Mouse (Mus musculus) macrophage (primary cell): ENCODE data around the gene Kifap3. TPM values are rescaled to one million over a fixed set of nuclear protein-coding genes. Genes with fewer than 3 reads are reported as not detected.

Source experiments
- H3K27ac ChIP-seq: fragments of 350-480 bp; formaldehyde crosslinking; 2 replicates; pipeline ENCODE4 v1.9.0; 2021
- H3K36me3 ChIP-seq: fragments of 350-480 bp; formaldehyde crosslinking; 2 replicates; pipeline ENCODE4 v1.9.0; 2021; ENCODE audit errors: inconsistent target
- H3K4me3 ChIP-seq: fragments of 350-480 bp; formaldehyde crosslinking; 2 replicates; pipeline ENCODE4 v1.9.0; 2021; ENCODE audit errors: inconsistent target
- H3K79me2 ChIP-seq: fragments of 350-480 bp; formaldehyde crosslinking; 2 replicates; pipeline ENCODE4 v1.9.0; 2021; ENCODE audit errors: inconsistent target
- WGBS: methylation state at CpG from one replicate; pipeline ENCODE4 v1.1.7; 2026; ENCODE audit warnings: inconsistent platforms; ENCODE audit not compliant: missing documents; 5-methylcytosine and 5-hydroxymethylcytosine counted together
- polyA plus RNA-seq: library from polyadenylated mRNA; stranded (reverse); fragments of 250-400 nt; gene quantifications from 3 replicates; pipeline ENCODE4 v1.2.4, GENCODE M21; 2018; ENCODE audit warnings: inconsistent platforms

Gene Kifap3
- polyA plus RNA-seq, 1 experiment from 2014 or later, result 16.0 TPM

DNA sequence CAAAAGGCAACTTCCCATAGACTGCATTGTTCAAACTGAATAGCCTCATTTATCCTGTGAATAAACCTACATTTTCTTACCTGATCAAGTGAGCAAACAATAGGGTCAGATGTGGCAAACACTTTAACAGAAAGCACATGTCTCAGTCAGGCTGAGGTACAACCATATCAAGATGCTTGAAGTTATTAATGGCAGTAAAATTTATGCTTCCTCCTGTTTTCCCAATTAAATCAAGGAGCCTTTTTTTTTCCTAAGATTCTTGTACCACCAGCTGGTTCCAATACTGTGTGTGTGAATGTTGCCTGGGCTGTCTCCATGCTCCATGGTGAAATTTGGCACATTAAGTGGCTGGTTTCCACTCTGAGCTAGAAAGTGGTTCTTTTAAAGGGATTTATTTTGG is 64.5 kb downstream of the Kifap3 start:
- no peak overlapping the region for H3K4me3 ChIP-seq
- no peaks in the 10 kb centered on the region for H3K36me3 ChIP-seq
- no peaks in the 10 kb centered on the region for H3K79me2 ChIP-seq
- H3K27ac ChIP-seq, result no peak overlapping the region

- no peaks in the 10 kb centered on the region for H3K79me2 ChIP-seq
- 83% methylated on average over 5 of the region's 5 CpGs for WGBS
- H3K36me3 ChIP-seq, result 0 out of 2 replicates have a peak, but pooled peaks cover 3% of the 10 kb centered on the region
- H3K4me3 ChIP-seq, result no peak overlapping the region
- H3K27ac ChIP-seq, result no peak overlapping the region
Measured at GRCm38 (mm10) chr1:163852884-163853560, 73.6 kb downstream of the Kifap3 start.

- WGBS, result 86% methylated on average over 2 of the region's 2 CpGs
- Histone ChIP-seq H3K36me3 (0 out of 2 replicates have a peak, but pooled peaks cover 5% of the 10 kb centered on the region), H3K4me3 (no peak overlapping the region), H3K79me2 (no peaks in the 10 kb centered on the region), H3K27ac (no peak overlapping the region)
Measured at GRCm38 (mm10) chr1:163858420-163858819, 79.0 kb downstream of the Kifap3 start.

- no peaks in the 10 kb centered on the region for H3K79me2 ChIP-seq
- no peak overlapping the region for H3K27ac ChIP-seq
- 0 out of 2 replicates have a peak, but pooled peaks cover 5% of the 10 kb centered on the region for H3K36me3 ChIP-seq
- no peak overlapping the region for H3K4me3 ChIP-seq
Measured at GRCm38 (mm10) chr1:163861538-163861937, 82.2 kb downstream of the Kifap3 start.

GRCm38 (mm10) chr1:163873158-163873557 is 93.8 kb downstream of the Kifap3 start:
- no peak overlapping the region for H3K4me3 ChIP-seq
- no peak overlapping the region for H3K27ac ChIP-seq
- no peaks in the 10 kb centered on the region for H3K79me2 ChIP-seq
- no peaks in the 10 kb centered on the region for H3K36me3 ChIP-seq
- 90% methylated on average over 3 of the region's 3 CpGs for WGBS

- no peak overlapping the region for H3K27ac ChIP-seq
- no peaks in the 10 kb centered on the region for H3K79me2 ChIP-seq
- H3K4me3 ChIP-seq, result no peak overlapping the region
Measured at GRCm38 (mm10) chr1:163889629-163890028, 110.2 kb downstream of the Kifap3 start.

DNA sequence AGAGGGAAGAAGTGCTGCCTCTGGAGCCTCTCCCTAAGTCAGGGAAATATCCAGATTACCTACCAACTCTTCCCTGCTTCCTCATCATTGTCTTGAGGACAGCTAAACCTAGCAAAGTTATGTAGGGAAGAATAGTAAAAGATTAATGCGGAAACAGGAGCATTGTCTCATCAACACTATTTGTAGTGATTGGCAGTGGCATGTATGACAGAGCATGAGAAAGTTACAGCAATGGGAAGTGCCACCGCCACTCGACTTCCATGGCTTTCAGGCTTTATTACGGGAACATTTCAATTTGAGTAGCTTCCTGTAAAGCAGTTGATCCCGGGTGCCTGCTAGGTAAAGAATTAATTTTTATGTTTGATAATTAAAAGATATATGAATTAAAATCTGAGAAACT is 113.9 kb downstream of the Kifap3 start:
- no peak overlapping the region for H3K27ac ChIP-seq
- no peak overlapping the region for H3K4me3 ChIP-seq
- 91% methylated on average over 5 of the region's 5 CpGs for WGBS
- no peaks in the 10 kb centered on the region for H3K36me3 ChIP-seq
- no peaks in the 10 kb centered on the region for H3K79me2 ChIP-seq

More at GRCm38 (mm10) chr1:163889629-163890028, 110.2 kb downstream of the Kifap3 start:
- H3K36me3 ChIP-seq, result no peaks in the 10 kb centered on the region

DNA sequence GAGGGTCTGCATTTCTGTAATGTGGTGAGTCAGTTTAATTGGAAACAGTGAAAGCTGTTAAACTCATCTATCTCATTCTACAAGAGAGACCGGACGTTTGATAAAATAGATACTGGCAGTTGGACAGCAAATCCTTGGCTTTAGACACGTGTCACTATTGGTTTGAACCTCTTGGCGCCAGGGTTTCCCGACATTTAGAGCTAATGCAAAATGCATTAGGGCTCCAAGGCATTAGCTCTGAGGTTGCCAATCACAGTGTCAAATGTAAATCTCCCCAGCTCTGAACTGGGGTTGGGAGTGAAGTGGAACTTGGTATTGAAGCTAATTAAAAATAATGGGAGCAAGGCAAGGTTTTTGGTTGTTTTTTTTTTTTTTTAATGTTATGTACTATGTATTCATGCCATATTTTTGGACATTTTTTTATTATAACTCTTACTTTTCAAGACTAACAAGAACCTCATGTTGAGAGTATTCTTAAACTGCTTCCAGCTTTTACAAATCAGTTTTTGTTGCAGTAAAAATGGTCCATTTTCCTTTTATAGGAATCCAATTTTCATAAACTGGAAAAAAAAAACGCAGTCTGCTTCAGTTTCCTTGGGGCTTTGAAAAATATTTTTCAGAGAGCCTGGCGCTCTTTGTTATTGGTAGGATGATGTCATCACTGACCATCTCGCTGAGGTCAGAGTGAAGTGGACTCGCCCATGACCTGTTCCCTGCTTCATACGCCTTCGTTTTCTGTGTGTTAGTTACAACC is 114.6 kb downstream of the Kifap3 start:
- 97% methylated on average over 11 of the region's 11 CpGs for WGBS
- H3K36me3 ChIP-seq, result no peaks in the 10 kb centered on the region
- H3K4me3 ChIP-seq, result no peak overlapping the region
- H3K79me2 ChIP-seq, result no peaks in the 10 kb centered on the region
- no peak overlapping the region for H3K27ac ChIP-seq

DNA sequence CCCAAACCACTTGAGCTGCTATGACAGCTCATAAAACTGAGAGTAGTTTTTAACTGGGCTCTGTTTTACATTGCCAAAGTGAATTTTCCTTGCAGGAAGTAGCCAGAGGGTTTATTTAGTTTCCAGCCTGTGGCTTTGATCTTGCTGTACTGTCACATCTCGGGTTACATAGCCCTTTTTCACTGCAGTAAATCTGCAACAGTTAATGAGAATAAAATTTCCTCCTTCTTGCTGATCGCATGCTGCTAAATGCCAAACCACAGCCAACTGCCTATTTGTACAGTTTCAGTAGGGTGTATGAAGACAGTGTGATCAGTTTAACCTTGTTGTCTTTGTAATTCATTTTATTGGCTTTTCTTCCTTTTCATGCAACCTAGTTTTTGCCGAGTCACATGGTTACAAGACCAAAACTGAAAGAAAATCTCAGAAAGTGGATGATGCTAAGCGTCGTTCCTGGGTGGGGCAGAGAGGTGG is 118.9 kb downstream of the Kifap3 start:
- H3K79me2 ChIP-seq, result no peaks in the 10 kb centered on the region
- 27% methylated on average over 5 of the region's 5 CpGs for WGBS
- no peak overlapping the region for H3K27ac ChIP-seq
- H3K4me3 ChIP-seq, result no peak overlapping the region
- H3K36me3 ChIP-seq, result no peaks in the 10 kb centered on the region

GRCm38 (mm10) chr1:163899575-163899974 is 120.2 kb downstream of the Kifap3 start:
- 54% methylated on average over 2 of the region's 2 CpGs for WGBS
- H3K27ac ChIP-seq, result no peak overlapping the region
- no peaks in the 10 kb centered on the region for H3K36me3 ChIP-seq
- no peak overlapping the region for H3K4me3 ChIP-seq
- no peaks in the 10 kb centered on the region for H3K79me2 ChIP-seq

DNA sequence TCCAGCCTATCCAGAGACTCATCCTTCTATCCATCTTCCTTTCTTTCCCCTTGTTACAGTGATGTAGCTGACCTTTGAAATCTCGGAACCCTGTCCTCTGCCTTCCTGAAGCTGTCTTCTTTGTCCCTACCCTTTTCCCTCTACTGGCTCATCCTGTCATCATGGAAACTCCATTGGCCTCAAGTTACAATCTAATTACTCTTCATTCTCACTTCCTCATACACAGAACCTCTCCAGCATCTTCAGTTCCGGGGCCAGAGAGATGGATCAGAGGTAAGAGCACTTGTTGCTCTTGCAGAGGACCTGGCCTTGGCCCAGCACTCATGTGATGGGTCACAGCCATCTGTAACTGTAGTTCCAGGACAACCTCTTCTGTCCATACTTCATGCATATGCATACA is 120.8 kb downstream of the Kifap3 start:
- WGBS, result 67% methylated on average over 2 of the region's 2 CpGs
- Histone ChIP-seq H3K36me3 (no peaks in the 10 kb centered on the region), H3K27ac (no peak overlapping the region), H3K4me3 (no peak overlapping the region), H3K79me2 (no peaks in the 10 kb centered on the region)

DNA sequence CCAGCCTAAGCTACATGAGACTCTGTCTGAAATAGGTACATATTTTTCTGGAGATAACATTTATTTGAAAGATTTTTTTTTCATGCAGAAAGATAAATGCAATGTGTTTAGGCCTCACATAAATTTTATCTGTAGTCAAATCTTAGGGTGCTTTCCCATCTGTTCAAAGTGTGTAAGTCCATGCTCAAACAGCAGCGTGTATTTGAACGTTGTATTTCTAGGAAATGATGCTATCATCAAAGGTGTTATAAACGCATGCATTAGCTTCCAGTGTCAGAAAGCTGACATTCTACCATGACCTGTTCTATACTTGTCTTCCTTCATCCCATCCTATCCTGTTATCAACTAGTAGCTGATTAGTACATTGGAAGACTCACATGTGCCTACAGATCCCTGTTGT is 124.0 kb downstream of the Kifap3 start:
- no peak overlapping the region for H3K4me3 ChIP-seq
- no peaks in the 10 kb centered on the region for H3K79me2 ChIP-seq
- no peaks in the 10 kb centered on the region for H3K36me3 ChIP-seq
- no peak overlapping the region for H3K27ac ChIP-seq
- WGBS, result 96% methylated on average over 3 of the region's 3 CpGs

DNA sequence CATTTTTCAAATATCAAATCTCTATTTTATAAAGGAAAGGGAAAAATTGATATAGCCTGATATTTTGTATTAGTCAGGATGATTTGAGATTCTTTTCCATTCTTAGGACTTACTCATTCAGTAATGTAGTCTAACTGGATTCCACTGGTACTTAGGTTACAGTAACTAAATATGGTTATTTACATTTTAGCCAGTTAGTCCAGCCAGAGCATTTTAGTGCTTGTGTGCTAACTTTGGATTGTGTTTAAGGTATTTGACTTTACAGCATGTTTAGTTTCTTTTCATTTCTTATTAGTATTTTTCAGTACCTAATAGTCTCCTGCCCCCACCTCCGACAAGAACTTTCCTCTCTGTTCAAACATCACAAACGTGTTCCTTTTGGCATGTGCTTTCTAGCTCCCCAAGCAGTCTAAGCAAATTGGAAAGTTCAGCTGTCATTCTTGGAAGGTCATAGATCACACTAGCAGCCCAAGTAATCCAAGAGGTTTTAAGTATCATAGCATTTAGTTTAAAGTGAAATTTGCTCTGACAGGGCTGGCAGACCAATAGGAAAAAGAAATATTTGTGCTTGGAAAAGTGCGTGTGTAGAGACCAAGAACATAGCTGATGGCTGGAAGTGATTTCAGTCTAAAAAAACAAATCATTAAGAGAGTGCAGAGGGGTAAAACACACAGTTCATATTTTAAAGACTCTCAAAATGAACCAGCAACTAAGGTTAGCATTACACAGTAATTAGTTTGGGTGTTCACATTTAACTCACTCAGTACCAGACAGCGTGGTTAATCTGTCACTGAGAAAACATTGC is 127.8 kb downstream of the Kifap3 start:
- Histone ChIP-seq H3K27ac (no peak overlapping the region), H3K79me2 (no peaks in the 10 kb centered on the region), H3K36me3 (no peaks in the 10 kb centered on the region), H3K4me3 (no peak overlapping the region)
- WGBS, result 91% methylated on average over 4 of the region's 4 CpGs

DNA sequence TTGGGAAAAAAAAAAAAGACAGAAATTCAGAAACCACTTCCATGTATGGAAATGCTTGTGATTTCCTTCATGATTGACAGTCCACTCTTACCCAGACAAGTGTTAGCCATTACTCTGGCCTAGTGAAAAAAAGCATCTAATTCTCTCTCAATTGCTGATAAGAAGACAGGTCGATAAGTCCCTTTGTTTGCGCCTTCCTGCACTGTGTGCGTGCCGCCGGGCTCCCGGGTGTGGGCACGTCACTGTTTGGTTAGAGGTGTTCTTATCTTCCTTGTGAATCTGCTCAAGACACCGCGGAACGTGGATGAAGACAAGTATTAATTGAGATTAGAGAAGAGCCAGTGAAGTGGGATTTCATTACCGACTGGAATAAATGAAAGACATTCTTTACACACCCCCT is 129.0 kb downstream of the Kifap3 start:
- Histone ChIP-seq H3K36me3 (no peaks in the 10 kb centered on the region), H3K27ac (no peak overlapping the region), H3K4me3 (no peak overlapping the region), H3K79me2 (no peaks in the 10 kb centered on the region)
- WGBS, result 83% methylated on average over 11 of the region's 11 CpGs

DNA sequence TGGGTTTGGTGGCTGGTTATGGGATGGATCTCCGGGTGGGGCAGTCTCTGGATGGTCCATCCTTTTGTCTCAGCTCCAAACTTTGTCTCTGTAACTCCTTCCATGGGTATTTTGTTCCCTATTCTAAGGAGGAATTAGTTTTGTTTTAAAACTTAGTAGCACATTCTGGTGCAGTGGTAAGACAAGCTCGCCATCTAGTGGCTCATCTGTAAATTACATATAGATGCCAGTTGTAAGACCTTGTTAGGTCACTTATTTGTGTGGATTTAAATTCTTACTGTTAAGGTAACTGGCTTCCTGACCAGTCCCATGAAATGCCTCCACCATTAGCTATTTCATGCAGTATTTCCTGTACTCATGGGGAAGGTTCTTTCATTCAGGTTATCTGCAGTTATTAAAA is 131.0 kb downstream of the Kifap3 start:
- Histone ChIP-seq H3K36me3 (no peaks in the 10 kb centered on the region), H3K4me3 (no peak overlapping the region), H3K79me2 (no peaks in the 10 kb centered on the region), H3K27ac (no peak overlapping the region)
- WGBS, result 0% methylated on average over 2 of the region's 2 CpGs
